Mouse (Mus musculus): ENCODE measurements at regions not wholly inside any gene's neighbourhood (a gene's known extent, or its start where the extent isn't known, plus 50 kb on each side); places are given as distances from the start of the nearest gene placed in this dataset.

- H3K4me3 ChIP-seq (ENCODE audit: insufficient read depth, low read length), result no peak overlapping the region
- TF ChIP-seq CTCF (IDR thresholded peaks at IDR 0.05; ENCODE audit: extremely low read depth, insufficient read depth, low read length), result no peak
- TF ChIP-seq POLR2A (IDR thresholded peaks at IDR 0.05; ENCODE audit: extremely low read depth, insufficient read depth, low read length), result no peak
Measured at GRCm38 (mm10) chr12:113362409-113363038, 126.8 kb upstream of the Adam6b start.

GRCm38 (mm10) chr12:113364023-113364422 lies 125.3 kb upstream of the Adam6b start:
- H3K4me3 ChIP-seq (ENCODE audit: insufficient read depth, low read length), result no peak overlapping the region
- H3K4me1 ChIP-seq (ENCODE audit: control insufficient read depth, insufficient read depth, low read length), result no peaks in the 10 kb centered on the region
- TF ChIP-seq CTCF (IDR thresholded peaks at IDR 0.05; ENCODE audit: extremely low read depth, insufficient read depth, low read length), result no peak
- no peak for TF ChIP-seq POLR2A (IDR thresholded peaks at IDR 0.05; ENCODE audit: extremely low read depth, insufficient read depth, low read length)
- H3K27ac ChIP-seq (ENCODE audit: insufficient read depth, low read length), result no peak overlapping the region

More at GRCm38 (mm10) chr12:113362409-113363038, 126.8 kb upstream of the Adam6b start:
- H3K4me1 ChIP-seq (ENCODE audit: control insufficient read depth, insufficient read depth, low read length), result no peaks in the 10 kb centered on the region
- no peak overlapping the region for H3K27ac ChIP-seq (ENCODE audit: insufficient read depth, low read length)

GRCm38 (mm10) chr12:113364437-113364836 lies 124.9 kb upstream of the Adam6b start:
- no peak overlapping the region for H3K27ac ChIP-seq (ENCODE audit: insufficient read depth, low read length)
- TF ChIP-seq CTCF (IDR thresholded peaks at IDR 0.05; ENCODE audit: extremely low read depth, insufficient read depth, low read length) (no peak), POLR2A (IDR thresholded peaks at IDR 0.05; ENCODE audit: extremely low read depth, insufficient read depth, low read length) (no peak)
- H3K4me1 ChIP-seq (ENCODE audit: control insufficient read depth, insufficient read depth, low read length), result no peaks in the 10 kb centered on the region
- no peak overlapping the region for H3K4me3 ChIP-seq (ENCODE audit: insufficient read depth, low read length)

- Histone ChIP-seq H3K4me3 (ENCODE audit: insufficient read depth, low read length) (no peak overlapping the region), H3K27ac (ENCODE audit: insufficient read depth, low read length) (no peak overlapping the region), H3K4me1 (ENCODE audit: control insufficient read depth, insufficient read depth, low read length) (no peaks in the 10 kb centered on the region)
- TF ChIP-seq POLR2A (IDR thresholded peaks at IDR 0.05; ENCODE audit: extremely low read depth, insufficient read depth, low read length) (no peak), CTCF (IDR thresholded peaks at IDR 0.05; ENCODE audit: extremely low read depth, insufficient read depth, low read length) (no peak)
Measured at GRCm38 (mm10) chr12:113365783-113366182, 123.5 kb upstream of the Adam6b start.

GRCm38 (mm10) chr12:113366394-113366793 lies 122.9 kb upstream of the Adam6b start:
- TF ChIP-seq CTCF (IDR thresholded peaks at IDR 0.05; ENCODE audit: extremely low read depth, insufficient read depth, low read length), result no peak
- TF ChIP-seq POLR2A (IDR thresholded peaks at IDR 0.05; ENCODE audit: extremely low read depth, insufficient read depth, low read length), result no peak
- Histone ChIP-seq H3K27ac (ENCODE audit: insufficient read depth, low read length) (no peak overlapping the region), H3K4me1 (ENCODE audit: control insufficient read depth, insufficient read depth, low read length) (no peaks in the 10 kb centered on the region), H3K4me3 (ENCODE audit: insufficient read depth, low read length) (no peak overlapping the region)

GRCm38 (mm10) chr12:113401578-113402113 lies 87.7 kb upstream of the Adam6b start:
- no peak overlapping the region for H3K4me3 ChIP-seq (ENCODE audit: insufficient read depth, low read length)
- no peak overlapping the region for H3K27ac ChIP-seq (ENCODE audit: insufficient read depth, low read length)
- TF ChIP-seq POLR2A (IDR thresholded peaks at IDR 0.05; ENCODE audit: extremely low read depth, insufficient read depth, low read length) (no peak), CTCF (IDR thresholded peaks at IDR 0.05; ENCODE audit: extremely low read depth, insufficient read depth, low read length) (no peak)
- H3K4me1 ChIP-seq (ENCODE audit: control insufficient read depth, insufficient read depth, low read length), result no peaks in the 10 kb centered on the region

GRCm38 (mm10) chr12:113402823-113403222 lies 86.5 kb upstream of the Adam6b start:
- TF ChIP-seq POLR2A (IDR thresholded peaks at IDR 0.05; ENCODE audit: extremely low read depth, insufficient read depth, low read length), result no peak
- TF ChIP-seq CTCF (IDR thresholded peaks at IDR 0.05; ENCODE audit: extremely low read depth, insufficient read depth, low read length), result no peak
- H3K4me1 ChIP-seq (ENCODE audit: control insufficient read depth, insufficient read depth, low read length), result no peaks in the 10 kb centered on the region
- no peak overlapping the region for H3K4me3 ChIP-seq (ENCODE audit: insufficient read depth, low read length)
- H3K27ac ChIP-seq (ENCODE audit: insufficient read depth, low read length), result no peak overlapping the region

GRCm38 (mm10) chr12:113411113-113411512 lies 78.2 kb upstream of the Adam6b start:
- H3K4me1 ChIP-seq (ENCODE audit: control insufficient read depth, insufficient read depth, low read length), result no peaks in the 10 kb centered on the region
- H3K27ac ChIP-seq (ENCODE audit: insufficient read depth, low read length), result no peak overlapping the region
- no peak for TF ChIP-seq CTCF (IDR thresholded peaks at IDR 0.05; ENCODE audit: extremely low read depth, insufficient read depth, low read length)
- no peak for TF ChIP-seq POLR2A (IDR thresholded peaks at IDR 0.05; ENCODE audit: extremely low read depth, insufficient read depth, low read length)
- H3K4me3 ChIP-seq (ENCODE audit: insufficient read depth, low read length), result no peak overlapping the region

- no peak overlapping the region for H3K4me3 ChIP-seq (ENCODE audit: insufficient read depth, low read length)
- no peak overlapping the region for H3K27ac ChIP-seq (ENCODE audit: insufficient read depth, low read length)
- no peaks in the 10 kb centered on the region for H3K4me1 ChIP-seq (ENCODE audit: control insufficient read depth, insufficient read depth, low read length)
- TF ChIP-seq POLR2A (IDR thresholded peaks at IDR 0.05; ENCODE audit: extremely low read depth, insufficient read depth, low read length), result no peak
- TF ChIP-seq CTCF (IDR thresholded peaks at IDR 0.05; ENCODE audit: extremely low read depth, insufficient read depth, low read length), result no peak
Measured at GRCm38 (mm10) chr12:113413996-113414395, 75.3 kb upstream of the Adam6b start.

- no peak overlapping the region for H3K27ac ChIP-seq (ENCODE audit: insufficient read depth, low read length)
- no peak overlapping the region for H3K4me3 ChIP-seq (ENCODE audit: insufficient read depth, low read length)
- no peaks in the 10 kb centered on the region for H3K4me1 ChIP-seq (ENCODE audit: control insufficient read depth, insufficient read depth, low read length)
- TF ChIP-seq POLR2A (IDR thresholded peaks at IDR 0.05; ENCODE audit: extremely low read depth, insufficient read depth, low read length), result no peak
- TF ChIP-seq CTCF (IDR thresholded peaks at IDR 0.05; ENCODE audit: extremely low read depth, insufficient read depth, low read length), result no peak
Measured at GRCm38 (mm10) chr12:113417521-113417920, 71.8 kb upstream of the Adam6b start.
